Mouse (Mus musculus) liver, adult 2 months (tissue): ENCODE measurements at regions not wholly inside any gene's neighbourhood (a gene's known extent, or its start where the extent isn't known, plus 50 kb on each side); places are given as distances from the start of the nearest gene placed in this dataset.

Experiments
- DNase-seq: peaks from one replicate; pipeline ENCODE4 v3.0.0-alpha.2; 2011; ENCODE audit warnings: low read depth, low spot score; ENCODE audit errors: extremely low read depth
- H3K27ac ChIP-seq: fragments of 200-500 bp; replicated peaks from 2 replicates; pipeline ENCODE4 v1.5.1; 2012; ENCODE audit warnings: low read depth, mild to moderate bottlenecking, control low read depth, inconsistent platforms, low read length; ENCODE audit not compliant: insufficient read depth
- H3K27me3 ChIP-seq: fragments of 200-500 bp; 2 replicates; pipeline ENCODE4 v1.6.1; 2012; ENCODE audit warnings: mild to moderate bottlenecking, moderate library complexity, low read length, inconsistent platforms; ENCODE audit not compliant: control insufficient read depth, insufficient read depth
- H3K36me3 ChIP-seq: fragments of 200-500 bp; 2 replicates; pipeline ENCODE4 v1.6.1; 2012; ENCODE audit warnings: low read length, inconsistent platforms; ENCODE audit not compliant: control insufficient read depth, insufficient read depth
- H3K4me1 ChIP-seq: fragments of 200-500 bp; 2 replicates; pipeline ENCODE4 v1.6.1; 2011; ENCODE audit warnings: low read length; ENCODE audit not compliant: control insufficient read depth, insufficient read depth
- H3K4me3 ChIP-seq: fragments of 200-500 bp; 2 replicates; pipeline ENCODE4 v1.5.1; 2011; ENCODE audit warnings: low read depth, mild to moderate bottlenecking, control low read depth, low read length, moderate library complexity; ENCODE audit not compliant: insufficient read depth
- H3K79me2 ChIP-seq: fragments of 200-500 bp; 2 replicates; pipeline ENCODE4 v1.6.1; 2012; ENCODE audit warnings: inconsistent platforms, mild to moderate bottlenecking, low read length, moderate library complexity; ENCODE audit not compliant: control insufficient read depth, insufficient read depth
- H3K9ac ChIP-seq: fragments of 200-500 bp; 2 replicates; pipeline ENCODE4 v1.6.1; 2012; ENCODE audit warnings: low read depth, mild to moderate bottlenecking, control low read depth, inconsistent platforms, low read length
- CTCF ChIP-seq: fragments of 200-500 bp; IDR thresholded peaks from 2 replicates; pipeline ENCODE4 v1.5.1; 2011; ENCODE audit warnings: low read depth, low read length, control low read depth
- POLR2A ChIP-seq: fragments of 200-500 bp; IDR thresholded peaks from 2 replicates; pipeline ENCODE4 v1.6.1; 2011; ENCODE audit warnings: low read length, control low read depth; ENCODE audit not compliant: insufficient read depth; ENCODE audit errors: extremely low read depth
- WGBS: fragments of 180-500 bp; shearing (Covaris S2); methylation state at CpG from one replicate; pipeline ENCODE4 v1.1.7; 2018; 5-methylcytosine and 5-hydroxymethylcytosine counted together

DNA sequence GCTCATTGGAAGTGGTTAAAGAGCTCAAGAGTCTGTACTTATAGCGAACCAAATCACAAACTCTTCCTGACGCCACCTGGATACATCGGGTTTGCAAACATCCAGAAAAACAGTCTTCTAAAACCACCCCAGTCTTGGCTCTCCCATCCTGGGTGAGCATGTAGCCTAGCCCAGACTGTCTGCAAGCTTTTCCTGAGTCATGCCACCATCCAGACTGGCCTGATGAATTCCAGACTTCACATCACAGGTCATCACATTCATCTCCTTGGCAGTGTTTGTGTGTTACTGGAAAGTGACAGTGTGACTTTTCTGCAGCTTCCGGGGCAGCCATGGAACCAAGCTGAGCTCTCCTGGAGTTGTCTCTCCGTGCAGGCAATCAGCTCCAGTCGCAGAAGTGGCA, 90.9 kb upstream of the Map1b start:
- WGBS: 86% methylated on average over 6 of the region's 6 CpGs
- H3K27ac ChIP-seq: no peak overlapping the region
- TF ChIP-seq CTCF (no peak), POLR2A (no peak)
- H3K9ac ChIP-seq: no peak overlapping the region
- no peaks in the 10 kb centered on the region for H3K36me3 ChIP-seq
- no peaks in the 10 kb centered on the region for H3K79me2 ChIP-seq
- no peak for DNase-seq
- no peak overlapping the region for H3K4me3 ChIP-seq
- H3K27me3 ChIP-seq: no peaks in the 10 kb centered on the region
- no peaks in the 10 kb centered on the region for H3K4me1 ChIP-seq

DNA sequence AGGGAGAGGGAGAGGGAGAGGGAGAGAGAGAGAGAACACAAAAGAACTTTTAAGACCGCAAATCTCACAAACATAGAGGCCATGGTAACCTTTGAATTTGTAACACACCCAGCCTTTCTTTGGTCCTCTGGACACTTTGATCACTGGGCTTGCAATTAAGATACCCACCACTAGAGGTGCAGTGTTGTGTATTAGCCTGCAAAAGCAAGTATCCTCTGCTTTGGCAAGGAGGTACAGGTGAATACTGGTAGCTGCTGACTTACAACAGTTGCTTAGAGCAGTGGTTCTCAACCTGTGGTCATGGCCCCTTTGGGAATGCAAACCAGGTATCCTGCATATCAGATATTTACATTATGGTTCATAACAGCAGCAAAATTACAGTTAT, 90.3 kb upstream of the Map1b start:
- no peak overlapping the region for H3K4me3 ChIP-seq
- no peak overlapping the region for H3K9ac ChIP-seq
- no peaks in the 10 kb centered on the region for H3K36me3 ChIP-seq
- DNase-seq: peak; percentile 15
- no peaks in the 10 kb centered on the region for H3K4me1 ChIP-seq
- H3K27ac ChIP-seq: no peak overlapping the region
- 41% methylated on average over 1 of the region's 1 CpGs for WGBS
- H3K79me2 ChIP-seq: no peaks in the 10 kb centered on the region
- no peaks in the 10 kb centered on the region for H3K27me3 ChIP-seq
- peak; percentile 29; the same call in 1 of the 2 replicates for TF ChIP-seq CTCF
- no peak for TF ChIP-seq POLR2A

DNA sequence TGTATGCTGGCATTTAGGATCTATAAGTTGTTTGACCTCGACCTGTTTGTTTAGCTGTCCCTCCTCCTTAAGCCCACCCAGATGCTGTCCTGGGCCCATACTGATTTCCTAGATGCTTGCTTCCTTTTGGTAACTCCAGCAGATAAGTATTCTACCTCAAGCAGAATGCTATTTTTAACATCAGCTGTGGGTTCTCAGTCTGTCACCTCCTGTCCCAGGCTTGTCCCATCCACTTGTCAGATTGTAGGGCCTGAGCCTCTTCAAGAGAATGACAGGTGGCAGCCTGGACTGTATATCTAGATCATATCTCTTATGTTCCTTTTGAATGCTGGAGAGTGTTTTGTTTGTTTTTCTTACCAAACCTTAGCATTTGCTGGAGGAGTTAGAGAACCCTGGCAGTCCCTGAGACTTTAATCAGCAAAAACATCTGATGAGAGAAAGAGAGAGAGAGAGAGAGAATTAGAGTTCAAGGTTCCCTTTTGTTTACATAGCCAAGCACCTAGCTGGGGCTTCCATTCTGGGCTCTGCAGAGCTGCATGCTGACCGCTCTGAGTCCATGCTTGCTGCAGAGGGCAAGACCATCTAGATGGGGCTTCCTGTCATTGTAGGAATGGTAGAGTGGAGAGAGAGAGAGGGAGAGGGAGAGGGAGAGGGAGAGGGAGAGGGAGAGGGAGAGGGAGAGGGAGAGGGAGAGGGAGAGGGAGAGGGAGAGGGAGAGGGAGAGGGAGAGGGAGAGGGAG, 89.7 kb upstream of the Map1b start:
- Histone ChIP-seq H3K27me3 (no peaks in the 10 kb centered on the region), H3K27ac (no peak overlapping the region), H3K79me2 (no peaks in the 10 kb centered on the region), H3K9ac (no peak overlapping the region), H3K4me3 (no peak overlapping the region), H3K36me3 (no peaks in the 10 kb centered on the region), H3K4me1 (no peaks in the 10 kb centered on the region)
- no peak for TF ChIP-seq CTCF
- no peak for TF ChIP-seq POLR2A
- WGBS: 58% methylated on average over 2 of the region's 2 CpGs
- no peak for DNase-seq

DNA sequence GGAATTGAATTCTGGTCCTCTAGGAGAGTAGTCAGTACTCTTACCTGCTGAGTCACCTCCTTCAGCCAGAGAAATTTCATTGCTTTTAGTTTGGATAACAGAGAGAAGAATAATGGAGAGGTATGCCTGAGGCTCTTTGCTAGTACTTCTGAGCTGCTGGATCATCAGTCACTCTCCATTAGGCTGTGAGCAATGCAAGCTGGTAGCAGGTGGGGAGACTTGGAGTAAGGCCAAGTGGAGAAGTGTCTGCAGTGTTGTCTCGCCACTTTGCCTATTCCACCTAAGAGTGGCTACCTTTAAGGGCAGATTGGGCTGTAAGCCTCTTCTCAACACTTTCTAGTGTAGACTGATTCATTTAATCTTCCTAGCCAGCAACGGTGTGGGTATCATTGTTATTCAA, 81.6 kb upstream of the Map1b start:
- TF ChIP-seq CTCF: no peak
- no peak for TF ChIP-seq POLR2A
- H3K4me1 ChIP-seq: no peaks in the 10 kb centered on the region
- H3K4me3 ChIP-seq: no peak overlapping the region
- no peaks in the 10 kb centered on the region for H3K27me3 ChIP-seq
- no peak overlapping the region for H3K27ac ChIP-seq
- H3K36me3 ChIP-seq: no peaks in the 10 kb centered on the region
- 81% methylated on average over 2 of the region's 2 CpGs for WGBS
- H3K9ac ChIP-seq: no peak overlapping the region
- H3K79me2 ChIP-seq: no peaks in the 10 kb centered on the region
- DNase-seq: no peak

DNA sequence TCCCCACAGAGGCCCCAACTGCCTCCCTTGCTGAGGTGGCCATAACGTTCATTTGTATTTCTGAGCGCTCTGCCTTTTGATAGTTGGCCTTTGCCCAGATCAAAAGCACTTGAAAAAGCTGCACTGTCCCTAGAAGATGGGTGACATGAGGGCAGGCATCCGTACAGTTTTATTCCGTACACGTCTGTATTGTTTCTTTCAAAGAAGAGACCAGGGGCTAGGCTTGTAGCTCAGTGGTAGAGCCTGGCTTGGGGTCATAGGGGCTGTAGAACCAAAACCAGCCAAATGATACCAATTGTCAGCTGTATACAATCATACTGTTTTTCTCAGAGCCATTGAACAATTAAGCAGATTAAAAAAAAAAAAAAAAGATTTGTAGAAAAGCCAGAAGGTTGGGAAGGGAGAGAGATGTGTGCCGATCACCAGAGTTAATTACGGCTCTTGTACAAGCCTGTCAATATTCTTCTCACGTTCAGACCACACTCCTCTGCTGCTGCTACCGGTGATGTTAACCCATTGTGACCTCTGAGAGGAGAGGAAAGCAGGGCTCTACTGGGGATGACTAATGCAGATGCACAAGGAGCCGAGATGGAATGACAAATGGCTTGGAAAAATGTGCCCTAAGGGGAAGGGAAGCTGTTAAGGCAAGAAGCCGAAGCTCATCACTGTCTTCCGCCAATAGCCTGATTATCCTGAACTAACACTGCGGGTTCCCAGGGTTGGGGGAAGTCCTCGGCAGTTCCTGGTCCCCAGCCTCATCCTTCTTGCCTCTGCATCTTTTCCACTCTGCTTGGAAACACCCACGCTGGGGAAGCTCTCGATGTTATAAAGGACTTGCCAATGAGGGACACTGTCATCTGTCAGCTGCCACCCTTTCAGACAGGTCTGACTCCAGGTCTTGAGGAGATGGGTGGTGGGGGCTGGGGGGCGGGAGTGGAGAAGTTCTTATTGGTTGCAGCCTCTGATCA, 77.8 kb upstream of the Map1b start:
- no peaks in the 10 kb centered on the region for H3K4me1 ChIP-seq
- H3K27me3 ChIP-seq: no peaks in the 10 kb centered on the region
- no peaks in the 10 kb centered on the region for H3K36me3 ChIP-seq
- no peak overlapping the region for H3K27ac ChIP-seq
- no peak for DNase-seq
- no peak overlapping the region for H3K4me3 ChIP-seq
- H3K9ac ChIP-seq: no peak overlapping the region
- WGBS: 59% methylated on average over 17 of the region's 17 CpGs
- TF ChIP-seq POLR2A (no peak), CTCF (no peak)
- no peaks in the 10 kb centered on the region for H3K79me2 ChIP-seq
